Mouse (Mus musculus): ENCODE measurements around the gene Krtap10-10. TPM values are rescaled to one million over a fixed set of nuclear protein-coding genes. Genes with fewer than 3 reads are reported as not detected.

Gene Krtap10-10
- polyA plus RNA-seq, 1 experiment from 2014 or later = 2.9 TPM

- Histone ChIP-seq H3K27ac (replicated peaks) (no peak overlapping the region), H3K4me3 (replicated peaks) (no peak overlapping the region), H3K9me3 (replicated peaks) (no peaks in the 10 kb centered on the region), H3K27me3 (no peaks in the 10 kb centered on the region), H3K9ac (no peak overlapping the region), H3K4me1 (0 out of 2 replicates have a peak, but pooled peaks cover 6% of the 10 kb centered on the region), H3K36me3 (no peaks in the 10 kb centered on the region), H3K4me2 (replicated peaks) (no peak overlapping the region)
- 4% methylated on average over 1 of the region's 1 CpGs for WGBS
- no peak for ATAC-seq (ENCODE audit: insufficient number of reproducible peaks, low FRiP score, low TSS enrichment, low read depth)
These were observed 31.8 kb downstream of the Krtap10-10 start for GRCm38 (mm10) chr10:77867546-77867945.

DNA sequence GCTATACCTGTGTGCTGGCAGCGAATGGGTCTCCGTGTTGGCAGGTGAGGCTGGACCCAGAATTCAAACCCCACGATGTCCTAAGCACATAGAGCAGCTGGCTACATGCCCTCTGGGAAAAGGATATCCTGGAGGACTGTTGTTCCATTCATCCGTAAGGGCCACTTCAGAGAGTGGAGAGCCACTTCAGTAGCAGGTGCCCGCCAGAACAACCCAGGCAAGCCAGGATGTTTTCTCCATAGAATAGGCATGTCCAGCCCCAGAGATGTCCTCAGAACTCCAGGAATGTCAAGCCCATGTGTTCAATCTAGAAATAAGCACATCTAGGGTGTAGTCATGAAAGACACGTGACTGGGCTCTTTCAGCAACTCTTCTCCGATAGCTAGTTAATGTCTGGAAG, 33.9 kb downstream of the Krtap10-10 start:
- no peaks in the 10 kb centered on the region for H3K27me3 ChIP-seq
- 0 out of 2 replicates have a peak, but pooled peaks cover 2% of the 10 kb centered on the region for H3K4me1 ChIP-seq
- no peak overlapping the region for H3K4me2 ChIP-seq (replicated peaks)
- H3K36me3 ChIP-seq = no peaks in the 10 kb centered on the region
- no peak for ATAC-seq (ENCODE audit: insufficient number of reproducible peaks, low FRiP score, low TSS enrichment, low read depth)
- H3K9me3 ChIP-seq (replicated peaks) = no peaks in the 10 kb centered on the region
- no peak overlapping the region for H3K27ac ChIP-seq (replicated peaks)
- WGBS = 82% methylated on average over 7 of the region's 7 CpGs
- H3K9ac ChIP-seq = no peak overlapping the region
- H3K4me3 ChIP-seq (replicated peaks) = no peak overlapping the region

DNA sequence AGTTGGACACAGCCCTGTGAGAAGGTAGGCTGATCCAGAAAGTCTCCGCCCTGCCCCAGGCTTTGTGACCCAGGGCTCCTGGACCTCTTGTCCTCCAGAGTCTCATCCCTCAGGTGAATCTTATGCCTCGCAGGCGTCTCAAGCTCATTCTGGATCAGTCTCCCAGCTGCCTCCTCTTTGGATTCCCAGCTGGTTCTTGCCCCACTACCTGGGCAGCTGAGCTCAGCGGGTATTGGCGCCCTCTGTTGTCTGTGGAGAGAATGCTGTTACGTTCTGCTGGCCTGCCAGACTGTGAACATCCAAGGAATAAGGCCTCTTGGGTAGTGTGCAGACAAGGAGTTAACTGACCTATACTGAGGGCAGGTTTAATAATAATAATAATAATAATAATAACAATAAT, 43.2 kb downstream of the Krtap10-10 start:
- Histone ChIP-seq H3K4me3 (replicated peaks) (no peak overlapping the region), H3K9me3 (replicated peaks) (no peaks in the 10 kb centered on the region), H3K4me2 (replicated peaks) (no peak overlapping the region), H3K9ac (no peak overlapping the region), H3K27me3 (no peaks in the 10 kb centered on the region), H3K27ac (replicated peaks) (no peak overlapping the region), H3K36me3 (no peaks in the 10 kb centered on the region), H3K4me1 (no peaks in the 10 kb centered on the region)
- WGBS = 69% methylated on average over 6 of the region's 6 CpGs
- no peak for ATAC-seq (ENCODE audit: insufficient number of reproducible peaks, low FRiP score, low TSS enrichment, low read depth)

GRCm38 (mm10) chr10:77880305-77880704, 44.6 kb downstream of the Krtap10-10 start:
- no peak overlapping the region for H3K4me2 ChIP-seq (replicated peaks)
- H3K9ac ChIP-seq = no peak overlapping the region
- no peaks in the 10 kb centered on the region for H3K9me3 ChIP-seq (replicated peaks)
- no peaks in the 10 kb centered on the region for H3K36me3 ChIP-seq
- H3K27me3 ChIP-seq = no peaks in the 10 kb centered on the region
- 77% methylated on average over 3 of the region's 3 CpGs for WGBS
- no peak overlapping the region for H3K4me3 ChIP-seq (replicated peaks)
- no peak for ATAC-seq (ENCODE audit: insufficient number of reproducible peaks, low FRiP score, low TSS enrichment, low read depth)
- H3K4me1 ChIP-seq = no peaks in the 10 kb centered on the region
- no peak overlapping the region for H3K27ac ChIP-seq (replicated peaks)

- H3K9me3 ChIP-seq (replicated peaks) = no peaks in the 10 kb centered on the region
- no peak overlapping the region for H3K9ac ChIP-seq
- WGBS = 83% methylated on average over 5 of the region's 5 CpGs
- no peaks in the 10 kb centered on the region for H3K4me1 ChIP-seq
- H3K27ac ChIP-seq (replicated peaks) = no peak overlapping the region
- H3K36me3 ChIP-seq = no peaks in the 10 kb centered on the region
- H3K4me3 ChIP-seq (replicated peaks) = no peak overlapping the region
- H3K4me2 ChIP-seq (replicated peaks) = no peak overlapping the region
- H3K27me3 ChIP-seq = no peaks in the 10 kb centered on the region
- ATAC-seq (ENCODE audit: insufficient number of reproducible peaks, low FRiP score, low TSS enrichment, low read depth) = no peak
These were observed 46.8 kb downstream of the Krtap10-10 start for GRCm38 (mm10) chr10:77882553-77882952.

GRCm38 (mm10) chr10:77886007-77886747, 50.4 kb downstream of the Krtap10-10 start:
- no peak overlapping the region for H3K9ac ChIP-seq
- WGBS = 51% methylated on average over 12 of the region's 12 CpGs

More at GRCm38 (mm10) chr10:77886007-77886747, 50.4 kb downstream of the Krtap10-10 start:
- H3K27ac ChIP-seq (replicated peaks) = no peak overlapping the region
- H3K9me3 ChIP-seq (replicated peaks) = no peaks in the 10 kb centered on the region
- no peak overlapping the region for H3K4me2 ChIP-seq (replicated peaks)
- no peaks in the 10 kb centered on the region for H3K4me1 ChIP-seq
- H3K4me3 ChIP-seq (replicated peaks) = no peak overlapping the region
- ATAC-seq (ENCODE audit: insufficient number of reproducible peaks, low FRiP score, low TSS enrichment, low read depth) = no peak
- no peaks in the 10 kb centered on the region for H3K36me3 ChIP-seq
- H3K27me3 ChIP-seq = no peaks in the 10 kb centered on the region

Other genes starting within 250 kb of the Krtap10-10 start
- 323 and 339 TPM in 2 replicates for gene Sumo3, start 229.8 kb upstream of the Krtap10-10 start, polyA plus RNA-seq (2015; fragmentation: Nextera tagmentation; extraction: Ambion mirVana)
- gene Gm49325, start 229.8 kb upstream of the Krtap10-10 start, polyA plus RNA-seq (2015; fragmentation: Nextera tagmentation; extraction: Ambion mirVana) = 3.1 TPM in 1 of 2 replicates, not detected in the other
- 92.2 and 102 TPM in 2 replicates for gene Ube2g2, start 213.7 kb upstream of the Krtap10-10 start, polyA plus RNA-seq (2015; fragmentation: Nextera tagmentation; extraction: Ambion mirVana)
- 3.3 and 3.4 TPM in 2 replicates for gene Tspear, start 149.4 kb upstream of the Krtap10-10 start, polyA plus RNA-seq (2015; fragmentation: Nextera tagmentation; extraction: Ambion mirVana)
- gene Gm19402, start 145.2 kb upstream of the Krtap10-10 start, polyA plus RNA-seq (2015; fragmentation: Nextera tagmentation; extraction: Ambion mirVana) = 0.60 and 0.85 TPM in 2 replicates
- gene Gm9508, start 138.7 kb upstream of the Krtap10-10 start, polyA plus RNA-seq (2015; fragmentation: Nextera tagmentation; extraction: Ambion mirVana) = 1.0 and 1.9 TPM in 2 replicates
- 0.59 TPM in 1 of 2 replicates, not detected in the other for gene Gm10272, start 129.3 kb upstream of the Krtap10-10 start, polyA plus RNA-seq (2015; fragmentation: Nextera tagmentation; extraction: Ambion mirVana)
- gene Gm10024, start 124.5 kb upstream of the Krtap10-10 start, polyA plus RNA-seq (2015; fragmentation: Nextera tagmentation; extraction: Ambion mirVana) = 2.2 and 2.8 TPM in 2 replicates
- 0.56 and 1.5 TPM in 2 replicates for gene Gm10142, start 120.1 kb upstream of the Krtap10-10 start, polyA plus RNA-seq (2015; fragmentation: Nextera tagmentation; extraction: Ambion mirVana)
- 1.1 and 1.8 TPM in 2 replicates for gene Krtap12-1, start 115.3 kb upstream of the Krtap10-10 start, polyA plus RNA-seq (2015; fragmentation: Nextera tagmentation; extraction: Ambion mirVana)
- gene Gm10100, start 109.5 kb upstream of the Krtap10-10 start, polyA plus RNA-seq (2015; fragmentation: Nextera tagmentation; extraction: Ambion mirVana) = 0.75 and 1.2 TPM in 2 replicates
- gene Gm18596, start 93.3 kb upstream of the Krtap10-10 start, polyA plus RNA-seq (2015; fragmentation: Nextera tagmentation; extraction: Ambion mirVana) = 1.5 and 1.7 TPM in 2 replicates
- 1.5 and 1.9 TPM in 2 replicates for gene Gm9736, start 84.6 kb upstream of the Krtap10-10 start, polyA plus RNA-seq (2015; fragmentation: Nextera tagmentation; extraction: Ambion mirVana)
- gene Gm3233, start 76.3 kb upstream of the Krtap10-10 start, polyA plus RNA-seq (2015; fragmentation: Nextera tagmentation; extraction: Ambion mirVana) = 0.41 and 0.77 TPM in 2 replicates
- 0.92 TPM in 1 of 2 replicates, not detected in the other for gene Gm3238, start 64.6 kb upstream of the Krtap10-10 start, polyA plus RNA-seq (2015; fragmentation: Nextera tagmentation; extraction: Ambion mirVana)
- 1.3 and 1.7 TPM in 2 replicates for gene Gm7138, start 59.0 kb upstream of the Krtap10-10 start, polyA plus RNA-seq (2015; fragmentation: Nextera tagmentation; extraction: Ambion mirVana)
- gene Gm3250, start 53.4 kb upstream of the Krtap10-10 start, polyA plus RNA-seq (2015; fragmentation: Nextera tagmentation; extraction: Ambion mirVana) = not detected in 2 replicates
- 0.54 TPM in 1 of 2 replicates, not detected in the other for gene Gm7137, start 47.7 kb upstream of the Krtap10-10 start, polyA plus RNA-seq (2015; fragmentation: Nextera tagmentation; extraction: Ambion mirVana)
- gene Gm9639, start 40.9 kb upstream of the Krtap10-10 start, polyA plus RNA-seq (2015; fragmentation: Nextera tagmentation; extraction: Ambion mirVana) = 0.91 and 1.0 TPM in 2 replicates
- 0.24 and 0.55 TPM in 2 replicates for gene Gm19668, start 36.8 kb upstream of the Krtap10-10 start, polyA plus RNA-seq (2015; fragmentation: Nextera tagmentation; extraction: Ambion mirVana)
- 2.0 and 2.1 TPM in 2 replicates for gene Gm9507, start 24.1 kb upstream of the Krtap10-10 start, polyA plus RNA-seq (2015; fragmentation: Nextera tagmentation; extraction: Ambion mirVana)
- 2.8 and 3.4 TPM in 2 replicates for gene Gm2696, start 21.3 kb upstream of the Krtap10-10 start, polyA plus RNA-seq (2015; fragmentation: Nextera tagmentation; extraction: Ambion mirVana)
- gene Krtap10-4, start 8.9 kb upstream of the Krtap10-10 start, polyA plus RNA-seq (2015; fragmentation: Nextera tagmentation; extraction: Ambion mirVana) = 2.6 and 5.3 TPM in 2 replicates
- gene Gm36176, start 10.9 kb downstream of the Krtap10-10 start, polyA plus RNA-seq (2015; fragmentation: Nextera tagmentation; extraction: Ambion mirVana) = 0.73 and 0.88 TPM in 2 replicates
- gene Gm10318, start 16.9 kb downstream of the Krtap10-10 start, polyA plus RNA-seq (2015; fragmentation: Nextera tagmentation; extraction: Ambion mirVana) = 3.0 and 3.4 TPM in 2 replicates
- gene Gm3285, start 26.0 kb downstream of the Krtap10-10 start, polyA plus RNA-seq (2015; fragmentation: Nextera tagmentation; extraction: Ambion mirVana) = 2.4 and 3.3 TPM in 2 replicates
- 4.3 and 5.0 TPM in 2 replicates for gene Lrrc3, start 66.6 kb downstream of the Krtap10-10 start, polyA plus RNA-seq (2015; fragmentation: Nextera tagmentation; extraction: Ambion mirVana)
- gene Trpm2, start 134.6 kb downstream of the Krtap10-10 start, polyA plus RNA-seq (2015; fragmentation: Nextera tagmentation; extraction: Ambion mirVana) = 0.60 and 0.79 TPM in 2 replicates
- 31.0 and 32.7 TPM in 2 replicates for gene 1810043G02Rik, start 142.6 kb downstream of the Krtap10-10 start, polyA plus RNA-seq (2015; fragmentation: Nextera tagmentation; extraction: Ambion mirVana)
- 129 and 148 TPM in 2 replicates for gene Pfkl, start 174.1 kb downstream of the Krtap10-10 start, polyA plus RNA-seq (2015; fragmentation: Nextera tagmentation; extraction: Ambion mirVana)
- gene Dnmt3l, start 206.0 kb downstream of the Krtap10-10 start, polyA plus RNA-seq (2015; fragmentation: Nextera tagmentation; extraction: Ambion mirVana) = 0.39 and 0.65 TPM in 2 replicates
- gene Aire, start 207.7 kb downstream of the Krtap10-10 start, polyA plus RNA-seq (2015; fragmentation: Nextera tagmentation; extraction: Ambion mirVana) = 0.30 and 0.31 TPM in 2 replicates
- 5.3 and 5.5 TPM in 2 replicates for gene Icosl, start 233.4 kb downstream of the Krtap10-10 start, polyA plus RNA-seq (2015; fragmentation: Nextera tagmentation; extraction: Ambion mirVana)